Mouse (Mus musculus): Measurements from ENCODE around the gene Tas2r119. TPM values are rescaled to one million over a fixed set of nuclear protein-coding genes. Genes with fewer than 3 reads are reported as not detected.
"Not testable (repeated sequence)": the region's sequence is repeated elsewhere in the genome, so short reads cannot be mapped to it uniquely, and the experiment has no call there.

Gene Tas2r119
- polyA plus RNA-seq, 1 experiment from 2014 or later = not detected

DNA sequence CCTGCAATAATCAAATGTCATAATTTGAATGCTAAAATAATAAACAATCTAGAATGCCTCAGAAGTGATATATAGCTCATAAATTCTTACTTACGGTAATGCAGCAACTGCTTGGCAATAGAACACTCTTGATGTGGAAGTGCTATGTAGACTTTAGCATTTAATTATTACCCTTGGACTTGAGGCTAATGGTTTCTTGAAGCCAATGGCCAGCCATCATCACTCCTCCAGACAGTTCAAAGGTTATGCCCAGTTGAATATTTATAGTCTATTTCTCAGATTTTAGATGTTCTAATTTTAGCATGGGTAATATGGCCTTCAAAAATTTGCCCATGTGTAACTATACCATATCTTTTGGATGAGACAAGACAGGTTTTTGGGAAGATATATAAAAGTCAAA, 4.9 kb downstream of the Tas2r119 start:
- 83% methylated on average over 1 of the region's 1 CpGs for WGBS
- Histone ChIP-seq H3K4me3 (replicated peaks) (no peak overlapping the region), H3K27me3 (replicated peaks) (no peaks in the 10 kb centered on the region), H3K27ac (no peak overlapping the region), H3K4me2 (no peak overlapping the region), H3K9me3 (no peaks in the 10 kb centered on the region), H3K4me1 (no peaks in the 10 kb centered on the region), H3K9ac (no peak overlapping the region), H3K36me3 (no peaks in the 10 kb centered on the region)
- no peak for ATAC-seq (ENCODE audit: insufficient read depth, low FRiP score, low read depth)

DNA sequence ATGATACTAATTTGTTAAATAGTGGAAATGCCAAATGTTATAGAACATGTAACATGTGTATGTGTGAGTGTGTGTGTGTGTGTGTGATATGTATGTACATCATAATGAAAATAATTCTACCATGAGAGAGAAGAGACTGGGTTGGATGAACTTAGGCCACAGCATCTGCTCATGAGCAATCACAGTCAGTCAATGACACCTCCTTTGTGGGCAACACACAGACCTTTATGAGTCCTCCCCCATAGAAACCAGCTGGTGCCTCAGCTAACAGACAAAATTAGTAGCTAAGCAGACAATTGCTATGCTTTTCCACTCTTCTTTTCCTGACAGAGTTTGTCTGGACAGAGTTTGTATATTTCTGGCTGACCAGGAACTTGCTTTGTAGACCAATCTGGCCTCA, 7.9 kb downstream of the Tas2r119 start:
- Histone ChIP-seq H3K36me3 (no peaks in the 10 kb centered on the region), H3K27ac (no peak overlapping the region), H3K4me3 (replicated peaks) (no peak overlapping the region), H3K4me2 (no peak overlapping the region), H3K27me3 (replicated peaks) (no peaks in the 10 kb centered on the region), H3K9ac (no peak overlapping the region), H3K4me1 (no peaks in the 10 kb centered on the region), H3K9me3 (no peaks in the 10 kb centered on the region)
- no peak for ATAC-seq (ENCODE audit: insufficient read depth, low FRiP score, low read depth)

DNA sequence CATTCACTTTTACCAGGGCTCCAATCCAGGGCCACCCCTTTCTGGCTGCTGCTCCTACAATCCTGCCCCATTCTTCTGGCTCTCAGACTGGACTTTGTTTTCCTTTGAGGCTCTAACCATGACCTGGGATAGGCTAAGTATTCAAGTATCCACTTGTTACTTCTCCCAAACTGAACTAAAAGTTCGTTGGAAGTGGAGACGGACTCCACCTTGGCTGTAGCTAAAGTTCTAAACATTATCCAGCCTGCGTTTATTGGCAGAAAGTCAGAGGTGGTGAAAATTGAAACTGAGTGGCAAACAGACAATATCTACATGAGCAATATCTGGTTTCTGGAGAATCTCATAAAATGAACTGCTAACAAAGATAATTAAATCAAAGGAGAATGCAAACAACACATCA, 12.8 kb downstream of the Tas2r119 start:
- Histone ChIP-seq H3K4me1 (no peaks in the 10 kb centered on the region), H3K4me3 (replicated peaks) (no peak overlapping the region), H3K36me3 (no peaks in the 10 kb centered on the region), H3K9me3 (no peaks in the 10 kb centered on the region), H3K27ac (no peak overlapping the region), H3K27me3 (replicated peaks) (no peaks in the 10 kb centered on the region), H3K4me2 (no peak overlapping the region), H3K9ac (no peak overlapping the region)
- no peak for ATAC-seq (ENCODE audit: insufficient read depth, low FRiP score, low read depth)
- 47% methylated on average over 3 of the region's 3 CpGs for WGBS

DNA sequence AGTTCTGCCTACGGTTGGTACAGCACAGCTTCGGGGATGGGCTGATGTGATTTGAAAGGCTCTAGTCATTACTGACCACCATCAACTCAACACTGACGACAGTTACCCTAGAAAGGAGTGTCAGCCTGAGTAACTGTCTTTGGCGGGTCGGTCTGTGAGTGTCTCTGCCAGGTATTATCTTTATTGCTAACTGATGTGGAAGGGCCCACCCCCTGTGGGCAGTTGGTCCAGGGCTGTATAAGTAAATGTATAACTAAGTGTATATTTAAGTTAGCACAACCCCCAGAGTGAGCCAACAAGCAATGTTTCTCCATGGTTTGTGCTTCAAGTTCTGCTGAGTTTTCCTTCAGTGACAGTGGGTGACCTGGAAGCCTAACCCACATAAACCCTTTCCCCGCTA, 13.3 kb downstream of the Tas2r119 start:
- Histone ChIP-seq H3K4me2 (no peak overlapping the region), H3K9me3 (no peaks in the 10 kb centered on the region), H3K9ac (no peak overlapping the region), H3K27ac (no peak overlapping the region), H3K27me3 (replicated peaks) (no peaks in the 10 kb centered on the region), H3K4me3 (replicated peaks) (no peak overlapping the region), H3K36me3 (no peaks in the 10 kb centered on the region), H3K4me1 (no peaks in the 10 kb centered on the region)
- WGBS = 74% methylated on average over 6 of the region's 6 CpGs
- 0 out of 2 replicates have a peak, but pooled peaks have one; percentile 43 for ATAC-seq (ENCODE audit: insufficient read depth, low FRiP score, low read depth)

DNA sequence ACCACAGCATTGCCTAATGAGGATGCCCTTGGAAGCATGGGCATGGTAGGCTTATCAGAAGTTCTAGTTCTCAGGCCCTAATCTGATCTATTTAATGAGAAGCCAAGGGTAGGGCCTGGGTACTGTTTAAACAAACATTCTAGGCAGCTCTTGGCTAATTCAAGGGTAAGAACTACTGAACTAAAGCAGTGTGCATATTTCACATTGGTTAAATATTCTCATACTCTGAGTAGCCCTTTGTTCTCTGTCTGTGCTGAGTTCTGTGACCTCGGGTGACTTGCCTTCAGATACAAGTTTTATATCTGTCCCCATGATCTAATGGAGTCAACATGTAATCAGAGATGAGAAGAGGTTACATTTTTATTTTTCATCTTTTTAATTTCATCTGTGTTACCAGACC, 15.9 kb downstream of the Tas2r119 start:
- no peaks in the 10 kb centered on the region for H3K27me3 ChIP-seq (replicated peaks)
- ATAC-seq (ENCODE audit: insufficient read depth, low FRiP score, low read depth) = 0 out of 2 replicates have a peak, but pooled peaks have one; percentile 22
- no peak overlapping the region for H3K4me3 ChIP-seq (replicated peaks)
- no peaks in the 10 kb centered on the region for H3K4me1 ChIP-seq
- no peaks in the 10 kb centered on the region for H3K9me3 ChIP-seq
- no peak overlapping the region for H3K27ac ChIP-seq
- H3K36me3 ChIP-seq = no peaks in the 10 kb centered on the region
- no peak overlapping the region for H3K4me2 ChIP-seq
- 52% methylated on average over 1 of the region's 1 CpGs for WGBS
- no peak overlapping the region for H3K9ac ChIP-seq

DNA sequence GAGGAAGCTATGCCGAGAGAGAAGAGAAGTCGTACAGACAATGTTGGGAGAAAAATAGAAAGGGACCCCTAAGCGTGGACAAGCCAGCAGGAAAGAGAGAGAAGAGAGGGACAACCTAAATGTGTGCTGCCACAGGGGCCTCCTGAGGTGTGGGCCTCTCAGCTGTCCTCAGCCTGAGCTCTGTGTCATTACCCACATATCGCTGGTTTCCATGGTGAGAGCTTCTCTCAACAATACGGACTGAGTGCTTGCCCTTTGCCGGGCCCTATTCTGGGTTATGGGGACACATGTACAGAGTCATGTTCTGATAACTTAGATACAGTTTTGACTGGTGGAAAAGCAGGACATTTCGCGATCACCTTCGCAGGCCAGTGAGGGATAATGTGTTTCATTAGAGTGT, 21.0 kb downstream of the Tas2r119 start:
- Histone ChIP-seq H3K9me3 (no peaks in the 10 kb centered on the region), H3K4me3 (replicated peaks) (no peak overlapping the region), H3K4me1 (no peaks in the 10 kb centered on the region), H3K27ac (no peak overlapping the region), H3K9ac (no peak overlapping the region), H3K4me2 (no peak overlapping the region), H3K36me3 (no peaks in the 10 kb centered on the region), H3K27me3 (replicated peaks) (no peaks in the 10 kb centered on the region)
- ATAC-seq (ENCODE audit: insufficient read depth, low FRiP score, low read depth) = no peak
- 74% methylated on average over 9 of the region's 9 CpGs for WGBS

DNA sequence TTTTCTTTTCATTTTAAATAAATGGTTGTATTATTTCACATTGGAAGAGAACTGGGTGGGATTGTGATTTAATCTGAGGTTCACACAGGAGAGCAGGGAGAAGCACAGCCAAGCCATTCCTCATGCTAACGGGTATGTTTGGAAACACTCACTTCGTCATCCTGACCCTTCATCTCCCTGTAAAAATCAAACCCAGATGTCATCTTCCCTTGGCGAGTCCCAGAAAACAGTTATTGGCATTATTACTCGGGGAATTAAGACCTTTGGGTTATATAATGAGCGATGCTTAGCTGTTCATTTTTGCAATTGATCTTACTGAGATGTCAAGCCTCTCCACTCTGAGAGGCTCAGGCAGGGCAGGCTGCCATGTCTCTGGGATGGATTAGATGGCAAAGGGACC, 21.5 kb downstream of the Tas2r119 start:
- Histone ChIP-seq H3K27ac (no peak overlapping the region), H3K4me1 (no peaks in the 10 kb centered on the region), H3K4me3 (replicated peaks) (no peak overlapping the region), H3K9ac (no peak overlapping the region), H3K36me3 (no peaks in the 10 kb centered on the region), H3K4me2 (no peak overlapping the region), H3K9me3 (no peaks in the 10 kb centered on the region), H3K27me3 (replicated peaks) (no peaks in the 10 kb centered on the region)
- ATAC-seq (ENCODE audit: insufficient read depth, low FRiP score, low read depth) = no peak
- WGBS = 54% methylated on average over 5 of the region's 5 CpGs

DNA sequence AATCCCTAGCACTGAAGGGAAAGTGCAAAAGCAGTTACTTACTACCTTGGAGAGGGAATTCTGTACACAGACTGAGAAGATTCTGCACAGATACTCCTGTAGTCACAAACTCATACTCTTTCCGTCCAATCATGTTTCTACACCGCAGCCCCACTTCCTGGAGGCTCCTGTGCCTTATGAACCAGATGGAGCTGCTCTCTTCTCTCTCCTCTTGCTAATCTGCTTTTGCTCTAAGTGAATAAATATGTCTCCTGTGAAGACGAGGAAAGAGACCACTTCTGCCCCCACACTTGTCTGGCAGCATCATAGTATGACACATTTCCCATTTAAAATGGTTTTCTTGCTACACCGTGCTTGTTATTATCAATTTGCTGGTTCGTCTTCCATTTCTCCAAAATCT, 26.2 kb downstream of the Tas2r119 start:
- no peak for ATAC-seq (ENCODE audit: insufficient read depth, low FRiP score, low read depth)
- Histone ChIP-seq H3K27me3 (replicated peaks) (no peaks in the 10 kb centered on the region), H3K9me3 (no peaks in the 10 kb centered on the region), H3K27ac (no peak overlapping the region), H3K36me3 (no peaks in the 10 kb centered on the region), H3K9ac (no peak overlapping the region), H3K4me2 (no peak overlapping the region), H3K4me3 (replicated peaks) (no peak overlapping the region), H3K4me1 (no peaks in the 10 kb centered on the region)
- WGBS = 77% methylated on average over 5 of the region's 5 CpGs

DNA sequence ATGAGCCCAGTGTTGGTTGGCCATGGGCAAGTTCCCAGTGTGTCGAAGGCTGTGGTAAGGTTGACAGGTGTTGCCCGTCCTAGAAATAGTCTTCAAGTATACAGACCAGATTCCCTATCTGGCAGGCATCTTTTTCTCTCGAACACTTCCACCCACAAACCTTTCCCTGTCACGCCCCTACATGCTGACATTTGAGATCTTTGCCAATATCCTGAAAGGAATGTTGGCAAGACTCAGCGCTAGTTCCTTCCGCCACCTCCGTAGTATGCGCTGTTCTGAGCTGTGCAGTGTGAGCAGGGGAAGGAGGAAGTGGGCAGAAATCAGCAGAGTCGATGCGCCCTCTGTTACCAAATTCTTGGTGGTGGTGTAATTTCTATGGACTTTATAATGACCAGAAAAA, 27.8 kb downstream of the Tas2r119 start:
- no peaks in the 10 kb centered on the region for H3K4me1 ChIP-seq

DNA sequence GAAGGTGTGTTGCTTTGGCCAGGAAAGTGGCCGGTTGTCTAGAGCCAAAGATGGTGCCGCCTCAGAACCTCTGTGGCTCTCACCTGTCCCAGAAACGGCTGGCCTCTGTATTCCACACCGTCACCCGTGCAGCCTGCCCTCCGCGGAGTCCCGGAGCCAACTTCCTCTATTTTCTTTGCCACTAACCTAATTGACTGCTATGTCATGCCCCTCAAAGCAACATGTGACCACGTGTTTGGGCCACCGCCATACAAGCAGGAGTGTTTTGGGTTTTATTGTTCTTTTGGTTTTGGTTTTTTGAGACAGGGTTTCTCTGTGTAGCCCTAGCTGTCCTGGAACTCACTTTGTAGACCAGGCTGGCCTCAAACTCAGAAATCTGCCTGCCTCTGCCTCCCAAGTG, 37.6 kb downstream of the Tas2r119 start:
- H3K9me3 ChIP-seq; ATAC-seq (ENCODE audit: insufficient read depth, low FRiP score, low read depth): not testable (repeated sequence)
- 90% methylated on average over 10 of the region's 10 CpGs for WGBS

More for the DNA sequence above, 27.8 kb downstream of the Tas2r119 start:
- 87% methylated on average over 10 of the region's 10 CpGs for WGBS
- Histone ChIP-seq H3K27me3 (replicated peaks) (no peaks in the 10 kb centered on the region), H3K9me3 (no peaks in the 10 kb centered on the region), H3K36me3 (no peaks in the 10 kb centered on the region), H3K4me3 (replicated peaks) (no peak overlapping the region), H3K27ac (no peak overlapping the region), H3K4me2 (no peak overlapping the region), H3K9ac (no peak overlapping the region)
- ATAC-seq (ENCODE audit: insufficient read depth, low FRiP score, low read depth) = no peak

DNA sequence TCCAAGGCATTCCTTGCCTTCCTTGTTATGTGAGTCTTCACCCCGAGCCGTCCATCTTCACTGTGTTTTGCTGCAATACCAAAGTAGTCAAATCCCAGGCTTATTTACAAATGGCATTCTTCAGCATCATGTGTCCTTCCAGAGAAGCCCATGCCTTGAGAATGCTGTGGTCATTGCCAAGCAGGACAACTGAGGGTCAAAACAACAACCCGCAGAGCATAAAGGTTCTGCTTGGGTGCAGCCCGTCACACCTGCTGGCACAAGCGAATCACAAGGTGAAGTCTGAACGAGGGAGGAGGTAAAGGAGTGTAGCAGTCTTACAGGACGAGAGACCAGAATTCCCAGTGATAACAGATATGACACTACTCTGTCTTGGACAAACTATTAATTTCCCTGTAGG, 45.9 kb downstream of the Tas2r119 start:
- no peaks in the 10 kb centered on the region for H3K27me3 ChIP-seq (replicated peaks)
- no peaks in the 10 kb centered on the region for H3K9me3 ChIP-seq
- no peak overlapping the region for H3K9ac ChIP-seq
- H3K4me1 ChIP-seq = no peaks in the 10 kb centered on the region
- no peak overlapping the region for H3K4me3 ChIP-seq (replicated peaks)
- 86% methylated on average over 7 of the region's 7 CpGs for WGBS
- no peak overlapping the region for H3K27ac ChIP-seq
- ATAC-seq (ENCODE audit: insufficient read depth, low FRiP score, low read depth) = no peak
- H3K36me3 ChIP-seq = no peaks in the 10 kb centered on the region
- no peak overlapping the region for H3K4me2 ChIP-seq

More for the DNA sequence above, 37.6 kb downstream of the Tas2r119 start:
- not testable (repeated sequence) for H3K36me3 ChIP-seq; H3K9ac ChIP-seq; H3K4me1 ChIP-seq; H3K4me2 ChIP-seq; H3K27me3 ChIP-seq (replicated peaks); H3K4me3 ChIP-seq (replicated peaks); H3K27ac ChIP-seq

DNA sequence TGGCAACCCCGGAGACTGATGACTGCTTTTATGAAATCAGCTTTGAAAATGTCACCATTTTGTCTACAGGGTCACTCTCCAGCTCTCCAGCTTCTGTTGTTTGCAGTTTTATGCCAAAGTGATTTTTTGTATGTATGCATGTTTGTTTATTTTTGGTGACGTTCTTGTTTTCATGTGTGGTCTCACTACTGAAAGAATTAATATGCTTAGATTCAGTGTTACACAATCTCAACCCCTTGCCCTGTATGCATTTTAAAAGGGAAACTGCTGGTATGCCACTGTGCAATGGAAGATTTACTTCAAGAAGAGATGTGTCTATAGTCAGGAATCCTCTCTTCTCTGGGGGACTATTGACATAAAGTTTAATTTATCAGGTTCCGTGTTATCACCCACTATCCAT, 48.3 kb downstream of the Tas2r119 start:
- H3K4me2 ChIP-seq = no peak overlapping the region
- H3K4me1 ChIP-seq = no peaks in the 10 kb centered on the region
- H3K27me3 ChIP-seq (replicated peaks) = no peaks in the 10 kb centered on the region
- H3K9ac ChIP-seq = no peak overlapping the region
- H3K36me3 ChIP-seq = no peaks in the 10 kb centered on the region
- H3K27ac ChIP-seq = no peak overlapping the region
- H3K4me3 ChIP-seq (replicated peaks) = no peak overlapping the region
- whole genome bisulfite sequencing = 81% methylated on average over 3 of the region's 3 CpGs
- H3K9me3 ChIP-seq = no peaks in the 10 kb centered on the region
- ATAC-seq (ENCODE audit: insufficient read depth, low FRiP score, low read depth) = no peak

DNA sequence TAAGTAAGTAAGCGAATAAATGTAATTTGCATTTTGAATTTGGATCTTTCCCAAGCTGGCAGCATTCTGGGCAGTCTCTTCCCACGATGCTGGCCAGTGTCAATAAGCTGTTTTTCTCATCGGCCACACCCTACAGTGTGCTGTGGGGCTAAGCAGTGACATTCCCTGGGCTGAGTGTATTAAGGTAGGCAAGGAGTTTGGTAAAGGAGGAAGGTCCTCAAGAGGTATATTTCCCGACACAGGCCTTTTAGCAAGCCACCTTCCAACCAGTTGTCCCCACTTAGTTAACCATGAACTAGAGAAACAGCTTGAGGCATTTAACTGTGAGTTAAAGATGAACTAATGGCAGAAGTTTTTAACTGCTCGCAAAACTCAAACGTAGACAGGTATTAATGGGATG, 49.3 kb downstream of the Tas2r119 start:
- no peak overlapping the region for H3K27ac ChIP-seq
- 68% methylated on average over 6 of the region's 6 CpGs for WGBS
- H3K36me3 ChIP-seq = no peaks in the 10 kb centered on the region
- no peak overlapping the region for H3K4me2 ChIP-seq
- H3K9ac ChIP-seq = no peak overlapping the region
- H3K27me3 ChIP-seq (replicated peaks) = no peaks in the 10 kb centered on the region
- H3K4me3 ChIP-seq (replicated peaks) = no peak overlapping the region
- H3K4me1 ChIP-seq = no peaks in the 10 kb centered on the region
- no peaks in the 10 kb centered on the region for H3K9me3 ChIP-seq
- no peak for ATAC-seq (ENCODE audit: insufficient read depth, low FRiP score, low read depth)
